Mouse (Mus musculus): ENCODE measurements around the gene Siglech. TPM values are rescaled to one million over a fixed set of nuclear protein-coding genes. Genes with fewer than 3 reads are reported as not detected.

The Siglech gene
- 0.84 and 1.0 TPM in 2 replicates for polyA plus RNA-seq (2015; fragmentation: Nextera tagmentation; extraction: Ambion mirVana)

DNA sequence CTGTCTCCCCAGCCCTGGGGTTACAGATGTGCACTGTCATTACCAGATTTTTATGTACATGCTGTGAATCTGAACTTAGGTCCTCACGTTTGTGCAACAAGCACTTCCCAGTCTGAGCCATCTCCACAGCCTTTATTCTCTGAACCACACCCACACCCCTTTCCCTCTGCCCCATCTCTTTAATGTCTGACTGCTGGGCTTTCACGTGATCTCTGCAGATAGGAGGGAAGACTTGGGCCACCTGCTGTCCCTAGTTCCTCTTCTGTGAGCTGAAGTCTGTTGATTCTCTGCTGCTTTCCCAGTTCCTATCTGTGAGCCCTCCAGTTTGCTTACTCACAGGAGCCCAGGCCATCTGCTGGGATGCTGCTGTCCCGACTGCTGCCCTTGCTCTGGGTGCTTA, at the start of gene Siglech:
Gene Siglech (plus strand): TSS at position 253 of the 400 bp plus-strand sequence.
- H3K9me3 ChIP-seq (ENCODE audit: control insufficient read depth, low read length): no peaks in the 10 kb centered on the region
- ATAC-seq: no peak
- H3K9ac ChIP-seq (ENCODE audit: low read depth, low read length): no peak within 1 kb of the TSS
- no peaks in the 10 kb centered on the region for H3K4me1 ChIP-seq (ENCODE audit: control insufficient read depth, insufficient read depth, low read length)
- no peaks in the 10 kb centered on the region for H3K27me3 ChIP-seq (replicated peaks; ENCODE audit: control insufficient read depth, insufficient read depth, low read length)
- no peak within 1 kb of the TSS for H3K4me2 ChIP-seq (ENCODE audit: low read depth, low read length)
- H3K4me3 ChIP-seq (ENCODE audit: low read length): no peak within 1 kb of the TSS
- H3K36me3 ChIP-seq (ENCODE audit: control insufficient read depth, insufficient read depth, low read length): no peaks in the 10 kb centered on the region
- WGBS: 42% methylated on average over 3 of the region's 3 CpGs
- no peak within 1 kb of the TSS for H3K27ac ChIP-seq (ENCODE audit: low read length)

DNA sequence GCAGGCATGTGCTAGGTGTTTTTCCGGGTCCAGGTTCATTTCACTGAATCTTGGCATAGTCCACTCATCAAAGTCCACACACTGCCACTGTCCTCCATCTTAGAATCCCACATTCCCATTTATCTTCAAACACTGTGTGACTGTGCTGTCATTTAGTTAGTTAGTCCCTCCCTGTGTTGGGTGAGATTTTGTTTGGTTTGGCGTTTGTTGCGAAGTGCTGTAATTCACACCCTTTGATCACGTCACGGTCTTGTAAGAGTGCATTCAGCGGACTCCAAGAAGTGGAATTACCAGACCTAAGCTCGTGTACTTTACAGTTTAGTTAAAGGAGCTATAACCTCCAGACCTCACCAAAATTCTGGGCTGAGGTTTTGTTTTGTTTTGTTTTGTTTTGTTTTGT, 45.3 kb upstream of the Siglech start:
- Histone ChIP-seq H3K9me3 (ENCODE audit: control insufficient read depth, low read length) (no peaks in the 10 kb centered on the region), H3K36me3 (ENCODE audit: control insufficient read depth, insufficient read depth, low read length) (no peaks in the 10 kb centered on the region), H3K4me3 (ENCODE audit: low read length) (no peak overlapping the region), H3K4me1 (ENCODE audit: control insufficient read depth, insufficient read depth, low read length) (no peaks in the 10 kb centered on the region), H3K27ac (ENCODE audit: low read length) (no peak overlapping the region), H3K9ac (ENCODE audit: low read depth, low read length) (no peak overlapping the region), H3K27me3 (replicated peaks; ENCODE audit: control insufficient read depth, insufficient read depth, low read length) (no peaks in the 10 kb centered on the region), H3K4me2 (ENCODE audit: low read depth, low read length) (no peak overlapping the region)
- ATAC-seq: no peak
- 70% methylated on average over 7 of the region's 7 CpGs for WGBS

DNA sequence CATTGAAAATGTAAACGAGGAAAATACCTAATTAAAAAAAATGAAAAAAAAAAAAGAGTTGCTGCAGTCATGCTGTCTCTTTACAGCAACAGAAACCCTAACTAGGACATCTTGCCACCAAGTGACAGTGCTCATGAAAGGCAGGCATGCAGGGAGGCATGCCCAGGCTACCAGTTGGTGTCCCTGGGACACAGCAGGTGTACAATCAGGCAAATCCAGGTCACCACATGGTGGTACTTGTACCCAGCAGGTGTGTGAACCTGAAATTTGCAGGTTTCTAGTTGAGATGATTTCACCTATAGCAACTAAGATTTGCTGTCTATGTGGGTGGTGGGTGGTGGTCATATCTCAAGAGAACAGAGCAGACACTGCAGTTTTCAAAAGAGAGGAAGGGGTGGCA, 39.1 kb upstream of the Siglech start:
- Histone ChIP-seq H3K4me3 (ENCODE audit: low read length) (no peak overlapping the region), H3K27ac (ENCODE audit: low read length) (no peak overlapping the region), H3K4me2 (ENCODE audit: low read depth, low read length) (no peak overlapping the region), H3K27me3 (replicated peaks; ENCODE audit: control insufficient read depth, insufficient read depth, low read length) (no peaks in the 10 kb centered on the region), H3K9ac (ENCODE audit: low read depth, low read length) (no peak overlapping the region), H3K9me3 (ENCODE audit: control insufficient read depth, low read length) (no peaks in the 10 kb centered on the region), H3K4me1 (ENCODE audit: control insufficient read depth, insufficient read depth, low read length) (no peaks in the 10 kb centered on the region), H3K36me3 (ENCODE audit: control insufficient read depth, insufficient read depth, low read length) (no peaks in the 10 kb centered on the region)
- WGBS: 52% methylated on average over 1 of the region's 1 CpGs
- no peak for ATAC-seq

DNA sequence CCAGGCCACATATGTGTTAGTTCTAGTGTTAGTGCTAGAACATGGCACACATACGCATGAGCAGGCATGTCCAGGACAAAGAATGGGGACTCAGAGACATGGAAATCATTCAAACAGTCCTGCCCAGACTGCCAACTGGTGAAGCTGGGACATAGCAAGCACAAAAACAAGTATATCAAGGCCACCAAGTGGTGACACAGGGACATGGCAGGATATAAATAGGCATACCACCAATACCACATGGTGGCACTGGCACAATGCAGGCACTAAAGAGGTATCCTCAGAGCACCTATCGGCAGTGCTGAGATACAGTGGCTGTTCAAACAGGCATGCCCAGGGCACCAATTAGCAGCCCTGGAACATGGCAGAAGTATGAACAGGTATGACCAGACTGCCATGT, 33.5 kb upstream of the Siglech start:
- no peak for ATAC-seq
- 87% methylated on average over 2 of the region's 2 CpGs for WGBS
- Histone ChIP-seq H3K36me3 (ENCODE audit: control insufficient read depth, insufficient read depth, low read length) (no peaks in the 10 kb centered on the region), H3K4me2 (ENCODE audit: low read depth, low read length) (no peak overlapping the region), H3K4me3 (ENCODE audit: low read length) (no peak overlapping the region), H3K27ac (ENCODE audit: low read length) (no peak overlapping the region), H3K9me3 (ENCODE audit: control insufficient read depth, low read length) (no peaks in the 10 kb centered on the region), H3K9ac (ENCODE audit: low read depth, low read length) (no peak overlapping the region), H3K27me3 (replicated peaks; ENCODE audit: control insufficient read depth, insufficient read depth, low read length) (no peaks in the 10 kb centered on the region), H3K4me1 (ENCODE audit: control insufficient read depth, insufficient read depth, low read length) (no peaks in the 10 kb centered on the region)

DNA sequence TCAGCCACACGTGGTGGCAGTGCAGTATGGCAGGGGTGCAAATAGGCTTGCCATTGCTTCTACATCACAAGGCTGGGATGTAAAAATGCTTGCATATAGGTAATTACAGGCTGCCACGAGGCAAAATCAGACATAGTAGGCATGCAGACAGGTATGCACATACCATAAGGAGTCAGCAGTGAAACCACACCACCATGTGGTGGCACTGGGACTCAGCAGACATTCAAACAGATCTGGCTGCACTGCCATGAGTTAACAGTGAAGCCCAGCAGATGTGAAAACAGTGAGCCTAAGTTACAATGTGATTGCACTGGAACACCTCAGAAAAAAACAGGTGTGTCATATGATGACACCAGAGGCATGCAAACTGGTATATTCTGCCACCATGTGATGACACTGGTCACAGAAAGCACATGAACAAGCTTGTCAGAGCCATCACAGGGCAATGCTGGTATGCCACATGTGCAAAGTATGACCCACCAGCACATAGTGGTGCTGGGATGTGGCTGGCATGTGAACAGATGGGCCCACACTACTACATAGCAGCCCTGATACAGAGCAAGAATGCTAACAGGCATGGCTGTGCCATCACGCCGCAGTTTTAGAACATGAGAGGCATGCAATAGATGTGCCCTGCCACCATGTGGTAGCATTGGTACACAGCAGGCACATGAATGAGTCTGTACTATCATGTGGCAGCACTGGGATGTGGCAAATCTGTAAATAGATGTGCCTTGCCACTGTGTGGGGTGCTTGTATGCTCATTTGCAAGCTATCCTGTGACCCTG, 30.7 kb upstream of the Siglech start:
- Histone ChIP-seq H3K27ac (ENCODE audit: low read length) (no peak overlapping the region), H3K4me3 (ENCODE audit: low read length) (no peak overlapping the region), H3K9ac (ENCODE audit: low read depth, low read length) (no peak overlapping the region), H3K4me1 (ENCODE audit: control insufficient read depth, insufficient read depth, low read length) (no peaks in the 10 kb centered on the region), H3K27me3 (replicated peaks; ENCODE audit: control insufficient read depth, insufficient read depth, low read length) (no peaks in the 10 kb centered on the region), H3K4me2 (ENCODE audit: low read depth, low read length) (no peak overlapping the region), H3K36me3 (ENCODE audit: control insufficient read depth, insufficient read depth, low read length) (no peaks in the 10 kb centered on the region), H3K9me3 (ENCODE audit: control insufficient read depth, low read length) (no peaks in the 10 kb centered on the region)
- no peak for ATAC-seq
- WGBS: 51% methylated on average over 4 of the region's 4 CpGs

DNA sequence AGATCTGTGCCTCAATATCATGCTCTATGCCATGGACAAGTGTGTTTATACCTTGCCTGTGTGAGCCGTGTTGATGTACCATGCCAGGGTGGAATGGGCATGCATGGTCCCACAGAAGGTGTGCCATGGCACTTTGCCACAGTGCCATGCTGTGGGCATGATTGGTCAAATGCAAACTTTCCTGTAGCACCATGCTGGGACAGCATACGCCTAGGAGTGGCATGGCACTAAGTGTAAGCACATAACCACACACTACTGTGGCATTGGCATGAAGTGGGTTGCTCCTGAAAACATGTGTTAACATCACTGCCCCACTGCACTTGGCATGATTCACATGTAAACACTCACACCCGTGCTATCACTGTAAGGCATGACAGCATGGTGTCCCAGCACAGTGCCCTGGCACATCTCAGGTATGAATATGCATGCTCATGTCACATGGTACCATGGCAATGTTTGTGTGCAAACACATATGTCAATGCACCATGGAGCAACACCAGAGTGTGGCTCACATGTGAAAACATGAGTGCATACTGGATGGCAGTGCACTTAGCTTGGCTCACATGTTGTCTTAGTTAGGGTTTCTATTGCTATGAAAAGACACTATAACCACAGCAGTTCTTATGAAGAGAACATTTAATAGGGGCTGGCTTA, 24.2 kb upstream of the Siglech start:
- H3K27me3 ChIP-seq (replicated peaks; ENCODE audit: control insufficient read depth, insufficient read depth, low read length): no peaks in the 10 kb centered on the region
- WGBS: 89% methylated on average over 3 of the region's 3 CpGs
- H3K9ac ChIP-seq (ENCODE audit: low read depth, low read length): no peak overlapping the region

DNA sequence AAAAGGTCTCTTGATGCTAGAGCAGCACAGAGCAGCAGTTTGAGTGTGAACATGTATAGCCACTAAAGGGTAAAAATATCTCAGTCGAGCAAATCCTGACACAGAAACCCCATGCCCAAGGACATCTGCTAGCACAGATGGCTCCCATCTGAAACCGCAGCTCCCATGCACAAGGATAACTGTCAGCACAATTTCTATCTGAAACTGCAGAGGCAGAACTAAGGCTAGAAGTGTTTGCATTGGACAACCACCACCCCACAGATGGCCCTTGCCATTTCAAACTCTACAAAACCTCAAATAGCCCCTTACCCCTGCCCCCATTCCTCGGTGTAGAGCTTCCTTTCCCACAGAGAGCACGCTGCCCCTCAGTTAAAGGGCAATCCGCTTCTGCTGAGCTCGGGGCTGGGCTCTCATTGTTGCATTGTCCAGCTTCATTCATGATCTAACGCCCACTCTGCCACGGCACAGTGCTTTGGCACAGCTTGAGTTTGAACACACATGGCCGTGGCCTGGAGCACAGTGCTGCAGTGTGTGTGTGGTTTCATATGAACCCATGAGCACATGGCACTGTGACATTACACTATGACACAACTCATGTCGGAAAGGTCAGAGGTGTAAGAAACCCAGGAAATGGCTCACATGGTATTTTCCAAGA, 23.3 kb upstream of the Siglech start:
- no peaks in the 10 kb centered on the region for H3K4me1 ChIP-seq (ENCODE audit: control insufficient read depth, insufficient read depth, low read length)
- H3K9me3 ChIP-seq (ENCODE audit: control insufficient read depth, low read length): no peaks in the 10 kb centered on the region
- WGBS: 70% methylated on average over 10 of the region's 10 CpGs
- no peaks in the 10 kb centered on the region for H3K36me3 ChIP-seq (ENCODE audit: control insufficient read depth, insufficient read depth, low read length)
- no peak for ATAC-seq
- no peak overlapping the region for H3K9ac ChIP-seq (ENCODE audit: low read depth, low read length)
- H3K27me3 ChIP-seq (replicated peaks; ENCODE audit: control insufficient read depth, insufficient read depth, low read length): no peaks in the 10 kb centered on the region
- no peak overlapping the region for H3K4me2 ChIP-seq (ENCODE audit: low read depth, low read length)
- H3K4me3 ChIP-seq (ENCODE audit: low read length): no peak overlapping the region
- no peak overlapping the region for H3K27ac ChIP-seq (ENCODE audit: low read length)

More for the DNA sequence above, 24.2 kb upstream of the Siglech start:
- Histone ChIP-seq H3K4me1 (ENCODE audit: control insufficient read depth, insufficient read depth, low read length) (no peaks in the 10 kb centered on the region), H3K4me2 (ENCODE audit: low read depth, low read length) (no peak overlapping the region), H3K36me3 (ENCODE audit: control insufficient read depth, insufficient read depth, low read length) (no peaks in the 10 kb centered on the region), H3K27ac (ENCODE audit: low read length) (no peak overlapping the region), H3K4me3 (ENCODE audit: low read length) (no peak overlapping the region), H3K9me3 (ENCODE audit: control insufficient read depth, low read length) (no peaks in the 10 kb centered on the region)
- ATAC-seq: no peak

DNA sequence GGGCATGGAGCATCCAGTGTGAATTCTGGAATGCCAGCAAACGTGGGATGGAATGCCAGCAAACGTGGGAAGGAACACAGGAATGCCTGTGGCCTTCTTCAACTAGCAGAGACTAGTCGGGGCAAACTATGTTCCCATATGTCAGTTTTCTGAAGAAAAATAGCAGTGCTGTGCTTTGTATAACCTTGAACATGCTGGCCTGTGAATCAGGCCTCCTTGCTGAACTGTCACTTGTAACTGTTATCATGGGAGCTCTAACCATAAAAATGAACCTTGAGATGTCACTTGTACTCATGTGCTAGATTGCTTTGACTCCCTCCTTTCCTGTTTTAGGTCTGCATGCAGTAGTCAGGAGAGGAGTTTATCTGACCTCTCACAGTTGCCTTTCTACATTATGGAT, 17.1 kb upstream of the Siglech start:
- H3K4me1 ChIP-seq (ENCODE audit: control insufficient read depth, insufficient read depth, low read length): no peaks in the 10 kb centered on the region
- no peak overlapping the region for H3K27ac ChIP-seq (ENCODE audit: low read length)
- no peaks in the 10 kb centered on the region for H3K36me3 ChIP-seq (ENCODE audit: control insufficient read depth, insufficient read depth, low read length)
- no peak overlapping the region for H3K9ac ChIP-seq (ENCODE audit: low read depth, low read length)
- H3K9me3 ChIP-seq (ENCODE audit: control insufficient read depth, low read length): no peaks in the 10 kb centered on the region
- H3K27me3 ChIP-seq (replicated peaks; ENCODE audit: control insufficient read depth, insufficient read depth, low read length): no peaks in the 10 kb centered on the region
- no peak for ATAC-seq
- no peak overlapping the region for H3K4me3 ChIP-seq (ENCODE audit: low read length)
- no peak overlapping the region for H3K4me2 ChIP-seq (ENCODE audit: low read depth, low read length)
- WGBS: 59% methylated on average over 3 of the region's 3 CpGs

DNA sequence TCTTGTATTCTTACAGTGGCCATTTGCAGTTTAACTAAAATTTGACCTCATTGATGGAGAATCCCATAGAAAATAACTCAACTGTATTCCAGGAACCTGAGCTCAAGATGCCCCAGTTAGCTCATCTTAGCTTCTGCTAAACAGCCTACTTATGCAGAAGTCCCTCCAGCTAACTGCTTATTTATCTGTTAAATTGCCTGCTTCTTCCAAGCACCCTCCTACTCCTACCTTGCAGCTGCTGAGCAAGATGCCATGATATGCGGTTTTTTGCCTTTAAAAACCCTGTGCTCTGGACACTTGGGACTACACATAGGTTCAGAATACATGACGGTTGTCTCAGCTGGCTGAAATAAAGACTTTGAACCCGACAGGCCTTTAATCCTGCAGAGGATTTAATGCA, 8.6 kb upstream of the Siglech start:
- WGBS: 65% methylated on average over 3 of the region's 3 CpGs
- Histone ChIP-seq H3K4me3 (ENCODE audit: low read length) (no peak overlapping the region), H3K27ac (ENCODE audit: low read length) (no peak overlapping the region), H3K27me3 (replicated peaks; ENCODE audit: control insufficient read depth, insufficient read depth, low read length) (no peaks in the 10 kb centered on the region), H3K36me3 (ENCODE audit: control insufficient read depth, insufficient read depth, low read length) (no peaks in the 10 kb centered on the region), H3K4me1 (ENCODE audit: control insufficient read depth, insufficient read depth, low read length) (no peaks in the 10 kb centered on the region), H3K4me2 (ENCODE audit: low read depth, low read length) (no peak overlapping the region), H3K9ac (ENCODE audit: low read depth, low read length) (no peak overlapping the region), H3K9me3 (ENCODE audit: control insufficient read depth, low read length) (no peaks in the 10 kb centered on the region)
- no peak for ATAC-seq

Measured in intestine, embryonic 16.5 days (tissue).